Mouse (Mus musculus) heart, embryonic 11.5 days (tissue): Measurements from ENCODE around the gene Dock4. TPM values are rescaled to one million over a fixed set of nuclear protein-coding genes. Genes with fewer than 3 reads are reported as not detected.

Source experiments
- ATAC-seq: fragments of 200-750 bp; cut with Nextera tagmentation; replicated peaks from 2 replicates; pipeline ENCODE4 v1.8.0; 2017; ENCODE audit warnings: moderate library complexity; ENCODE audit not compliant: insufficient number of reproducible peaks, low FRiP score, low TSS enrichment
- H3K27ac ChIP-seq: fragments of 300-500 bp; sonication (generic); 2 replicates; pipeline ENCODE4 v1.5.1; 2014; ENCODE audit warnings: mild to moderate bottlenecking, low read depth, low read length
- H3K27me3 ChIP-seq: fragments of 300-500 bp; sonication (generic); 2 replicates; pipeline ENCODE4 v1.6.1; 2014; ENCODE audit warnings: mild to moderate bottlenecking, low read length, mixed read lengths; ENCODE audit not compliant: control insufficient read depth, insufficient read depth
- H3K36me3 ChIP-seq: fragments of 300-500 bp; sonication (generic); 2 replicates; pipeline ENCODE4 v1.6.1; 2014; ENCODE audit warnings: mild to moderate bottlenecking, low read length, moderate library complexity, mixed read lengths; ENCODE audit not compliant: control insufficient read depth, insufficient read depth
- H3K4me1 ChIP-seq: fragments of 300-500 bp; sonication (generic); 2 replicates; pipeline ENCODE4 v1.6.1; 2014; ENCODE audit warnings: low read length; ENCODE audit not compliant: control insufficient read depth, insufficient read depth
- H3K4me2 ChIP-seq: fragments of 300-500 bp; sonication (generic); 2 replicates; pipeline ENCODE4 v1.6.1; 2014; ENCODE audit warnings: mild to moderate bottlenecking, moderate library complexity
- H3K4me3 ChIP-seq: fragments of 300-500 bp; sonication (generic); 2 replicates; pipeline ENCODE4 v1.5.1; 2014; ENCODE audit warnings: low read depth, low read length
- H3K9ac ChIP-seq: fragments of 300-500 bp; sonication (generic); 2 replicates; pipeline ENCODE4 v1.6.1; 2014; ENCODE audit warnings: mild to moderate bottlenecking, low read depth, low read length, moderate library complexity
- H3K9me3 ChIP-seq: fragments of 300-500 bp; sonication (generic); replicated peaks from 2 replicates; pipeline ENCODE4 v1.6.1; 2016; ENCODE audit warnings: low read length; ENCODE audit not compliant: control insufficient read depth
- WGBS: fragments of 180-500 bp; shearing (Covaris S2); extraction: QIAGEN DNeasy Blood & Tissue Kit; methylation state at CpG from one replicate; pipeline ENCODE4 v1.1.7; 2014; ENCODE audit not compliant: insufficient replicate concordance; 5-methylcytosine and 5-hydroxymethylcytosine counted together
- polyA plus RNA-seq: library from polyadenylated mRNA; unstranded; fragments of >200 nt; fragmentation: Nextera tagmentation; extraction: Ambion mirVana; gene quantifications from 2 replicates; pipeline ENCODE4 v1.2.1, GENCODE M21; 2014

Dock4 gene
- polyA plus RNA-seq, 1 experiment from 2014 or later, result 8.1 TPM

DNA sequence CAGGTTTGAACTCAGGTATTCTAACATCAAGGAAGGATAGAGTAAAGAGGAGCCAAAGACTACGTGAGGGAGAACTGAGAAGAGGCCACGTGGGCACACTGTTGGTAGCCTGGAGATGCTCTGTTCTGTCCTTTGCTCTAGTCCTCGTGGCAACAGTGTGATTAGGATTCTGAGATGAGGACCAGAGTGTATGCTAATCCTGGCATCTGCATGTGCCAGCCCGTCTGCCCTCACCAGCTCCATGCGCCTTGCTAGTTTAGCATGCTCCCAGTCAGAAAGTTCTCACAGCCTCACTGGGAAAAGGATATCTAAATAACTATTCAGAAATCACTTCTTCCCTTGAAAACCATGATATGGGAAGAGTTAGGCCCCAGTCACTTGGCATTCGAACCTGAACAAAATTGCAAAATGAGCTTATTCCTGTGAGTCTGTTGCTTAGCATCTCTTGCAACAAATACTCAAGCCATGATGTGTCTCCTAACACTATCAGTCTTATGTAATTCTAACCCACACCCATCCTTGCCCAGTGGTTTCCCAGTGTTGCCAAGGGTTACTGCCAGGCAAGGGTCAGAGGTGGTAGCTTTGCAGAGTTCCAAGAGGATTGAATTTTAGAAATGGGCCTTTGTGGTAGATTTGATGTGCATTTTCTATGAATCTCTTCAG lies 372.4 kb downstream of the Dock4 start:
- Histone ChIP-seq H3K9me3 (no peaks in the 10 kb centered on the region), H3K4me1 (no peaks in the 10 kb centered on the region), H3K4me3 (no peak overlapping the region), H3K9ac (no peak overlapping the region), H3K27ac (no peak overlapping the region), H3K4me2 (no peak overlapping the region), H3K27me3 (no peaks in the 10 kb centered on the region), H3K36me3 (no peaks in the 10 kb centered on the region)
- WGBS, result 80% methylated on average over 6 of the region's 6 CpGs
- ATAC-seq, result no peak

GRCm38 (mm10) chr12:40823631-40824030 lies 377.9 kb downstream of the Dock4 start:
- no peaks in the 10 kb centered on the region for H3K4me1 ChIP-seq
- H3K36me3 ChIP-seq, result no peaks in the 10 kb centered on the region
- no peak for ATAC-seq
- no peak overlapping the region for H3K4me3 ChIP-seq
- no peak overlapping the region for H3K27ac ChIP-seq
- no peaks in the 10 kb centered on the region for H3K9me3 ChIP-seq
- no peak overlapping the region for H3K4me2 ChIP-seq
- no peak overlapping the region for H3K9ac ChIP-seq
- 58% methylated on average over 5 of the region's 5 CpGs for WGBS
- H3K27me3 ChIP-seq, result no peaks in the 10 kb centered on the region

DNA sequence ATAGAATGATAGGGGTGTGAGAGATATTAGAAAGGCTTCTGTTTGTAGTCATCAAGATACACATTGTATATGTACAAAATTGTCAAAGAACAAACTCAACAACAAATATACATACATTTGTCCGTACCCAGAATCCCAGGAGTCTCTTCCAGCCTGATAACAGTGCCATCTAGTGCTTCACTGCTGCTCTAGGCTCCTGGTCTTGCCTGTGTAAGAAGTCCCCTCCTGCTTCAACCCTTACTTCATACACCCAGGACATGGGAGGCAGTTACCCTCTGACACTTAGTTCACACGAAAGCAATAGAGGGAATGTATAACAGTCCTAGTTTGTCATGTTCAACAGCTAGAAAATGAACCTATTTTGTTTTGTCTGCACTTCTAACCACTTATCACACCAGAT lies 378.5 kb downstream of the Dock4 start:
- 71% methylated on average over 2 of the region's 2 CpGs for WGBS

GRCm38 (mm10) chr12:40825935-40826460 lies 380.2 kb downstream of the Dock4 start:
- Histone ChIP-seq H3K36me3 (no peaks in the 10 kb centered on the region), H3K4me1 (no peaks in the 10 kb centered on the region), H3K27me3 (no peaks in the 10 kb centered on the region), H3K27ac (no peak overlapping the region), H3K4me2 (no peak overlapping the region), H3K9me3 (no peaks in the 10 kb centered on the region), H3K4me3 (no peak overlapping the region), H3K9ac (no peak overlapping the region)
- WGBS, result 64% methylated on average over 5 of the region's 5 CpGs
- ATAC-seq, result no peak

More for the DNA sequence above, 378.5 kb downstream of the Dock4 start:
- Histone ChIP-seq H3K9ac (no peak overlapping the region), H3K27ac (no peak overlapping the region), H3K4me1 (no peaks in the 10 kb centered on the region), H3K36me3 (no peaks in the 10 kb centered on the region), H3K9me3 (no peaks in the 10 kb centered on the region), H3K27me3 (no peaks in the 10 kb centered on the region), H3K4me3 (no peak overlapping the region), H3K4me2 (no peak overlapping the region)
- ATAC-seq, result no peak

DNA sequence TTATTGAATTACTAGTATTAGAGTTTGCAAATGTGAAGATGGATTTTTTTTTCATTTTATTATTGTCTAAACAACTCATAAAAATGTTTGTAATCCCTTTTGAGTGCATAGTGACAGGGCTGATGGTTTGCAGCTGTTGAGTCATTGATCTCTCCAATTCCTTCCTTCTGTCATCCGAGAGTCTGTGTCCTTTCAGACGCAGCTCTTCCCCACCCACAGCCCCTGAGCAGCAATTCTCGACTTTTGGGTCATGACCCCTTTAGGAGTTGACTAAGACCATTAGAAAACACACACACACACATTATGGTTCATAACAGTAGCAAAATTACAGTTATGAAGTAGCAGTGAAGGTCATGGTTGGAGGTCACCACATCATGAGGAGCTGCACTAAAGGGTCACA lies 380.7 kb downstream of the Dock4 start:
- H3K4me1 ChIP-seq, result no peaks in the 10 kb centered on the region
- no peaks in the 10 kb centered on the region for H3K36me3 ChIP-seq
- 20% methylated on average over 3 of the region's 3 CpGs for WGBS
- no peak overlapping the region for H3K4me3 ChIP-seq
- H3K27ac ChIP-seq, result no peak overlapping the region
- no peaks in the 10 kb centered on the region for H3K27me3 ChIP-seq
- no peaks in the 10 kb centered on the region for H3K9me3 ChIP-seq
- H3K4me2 ChIP-seq, result no peak overlapping the region
- H3K9ac ChIP-seq, result no peak overlapping the region
- no peak for ATAC-seq

GRCm38 (mm10) chr12:40828025-40828424 lies 382.3 kb downstream of the Dock4 start:
- Histone ChIP-seq H3K4me1 (no peaks in the 10 kb centered on the region), H3K36me3 (no peaks in the 10 kb centered on the region), H3K4me3 (no peak overlapping the region), H3K4me2 (no peak overlapping the region), H3K9me3 (no peaks in the 10 kb centered on the region), H3K27ac (no peak overlapping the region), H3K9ac (no peak overlapping the region), H3K27me3 (no peaks in the 10 kb centered on the region)
- ATAC-seq, result no peak

DNA sequence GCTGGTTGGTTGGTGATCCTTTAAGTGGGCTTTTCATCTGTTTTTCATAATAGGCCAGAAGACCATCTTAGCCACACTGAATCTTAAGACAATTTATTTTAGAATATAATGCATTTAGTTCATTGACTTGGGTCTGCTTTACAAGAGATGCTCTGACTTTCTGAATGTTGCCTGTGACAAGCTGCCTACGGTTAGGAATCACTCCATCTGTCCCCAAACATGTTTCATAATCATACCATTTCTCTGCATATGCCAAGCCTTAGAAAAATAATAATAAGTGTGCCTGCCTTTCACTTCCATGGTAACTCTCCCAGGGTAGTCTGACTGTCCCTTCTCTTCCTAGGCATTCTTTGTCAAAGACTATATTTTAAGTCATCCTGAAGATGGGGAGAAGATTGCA lies 383.5 kb downstream of the Dock4 start:
- Histone ChIP-seq H3K36me3 (no peaks in the 10 kb centered on the region), H3K27ac (no peak overlapping the region), H3K4me2 (no peak overlapping the region), H3K9ac (no peak overlapping the region), H3K9me3 (no peaks in the 10 kb centered on the region), H3K27me3 (no peaks in the 10 kb centered on the region), H3K4me1 (no peaks in the 10 kb centered on the region), H3K4me3 (no peak overlapping the region)
- ATAC-seq, result no peak
- WGBS, result 85% methylated on average over 1 of the region's 1 CpGs

GRCm38 (mm10) chr12:40832157-40832556 lies 386.4 kb downstream of the Dock4 start:
- Histone ChIP-seq H3K27ac (no peak overlapping the region), H3K36me3 (no peaks in the 10 kb centered on the region), H3K4me3 (no peak overlapping the region), H3K9me3 (no peaks in the 10 kb centered on the region), H3K4me1 (no peaks in the 10 kb centered on the region), H3K9ac (no peak overlapping the region), H3K4me2 (no peak overlapping the region), H3K27me3 (no peaks in the 10 kb centered on the region)
- WGBS, result 67% methylated on average over 8 of the region's 8 CpGs
- ATAC-seq, result no peak

GRCm38 (mm10) chr12:40836924-40837323 lies 391.2 kb downstream of the Dock4 start:
- Histone ChIP-seq H3K9me3 (no peaks in the 10 kb centered on the region), H3K36me3 (no peaks in the 10 kb centered on the region), H3K4me3 (no peak overlapping the region), H3K27me3 (no peaks in the 10 kb centered on the region), H3K9ac (no peak overlapping the region), H3K4me1 (peaks cover 15% of the 10 kb centered on the region), H3K4me2 (no peak overlapping the region), H3K27ac (no peak overlapping the region)
- 85% methylated on average over 6 of the region's 6 CpGs for WGBS
- ATAC-seq, result no peak
